Mouse (Mus musculus): ENCODE results near the gene Ksr2.

The Ksr2 gene

GRCm38 (mm10) chr5:117810930-117811329, 397.1 kb downstream of the Ksr2 start:
- no peak for DNase-seq

DNA sequence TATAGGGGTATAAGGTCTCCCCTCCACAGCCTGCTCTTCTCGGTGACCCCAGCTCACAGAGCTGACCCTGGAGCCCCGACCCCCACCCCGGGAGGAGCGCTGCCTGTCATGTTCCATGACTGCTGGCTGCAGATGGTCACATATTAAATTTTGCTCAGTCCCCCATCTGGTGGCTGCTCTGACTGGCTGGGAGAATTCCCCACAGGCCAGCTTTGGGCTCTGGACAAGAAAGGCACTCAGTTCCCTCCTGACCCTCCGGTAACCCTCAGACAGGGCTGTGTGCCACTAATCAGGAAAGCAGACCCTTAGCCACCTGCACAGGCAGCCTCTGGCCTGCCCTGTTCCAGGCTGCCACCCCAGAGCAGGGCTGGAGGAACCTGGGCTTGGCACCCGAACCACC, 405.0 kb downstream of the Ksr2 start:
- no peak for DNase-seq

DNA sequence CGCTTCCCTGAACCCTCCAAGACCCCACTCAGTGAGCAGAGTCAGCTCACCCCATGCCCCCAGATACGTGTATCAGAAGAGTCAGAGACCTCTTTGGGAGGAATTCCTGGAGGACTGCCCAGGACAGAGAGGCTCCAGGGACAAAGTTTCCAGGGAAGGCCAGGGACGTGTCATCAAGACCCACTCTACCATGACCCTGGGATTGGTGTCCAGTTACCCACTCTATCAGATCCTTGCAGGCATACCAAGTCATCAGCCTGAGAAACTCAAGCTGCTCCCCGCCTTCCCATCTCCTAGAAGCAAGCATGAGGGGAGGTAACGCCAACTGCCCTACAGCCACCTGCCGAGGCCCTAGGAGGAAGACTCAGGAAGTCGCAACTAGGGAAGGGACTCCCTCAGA, 406.6 kb downstream of the Ksr2 start:
- no peak for DNase-seq

DNA sequence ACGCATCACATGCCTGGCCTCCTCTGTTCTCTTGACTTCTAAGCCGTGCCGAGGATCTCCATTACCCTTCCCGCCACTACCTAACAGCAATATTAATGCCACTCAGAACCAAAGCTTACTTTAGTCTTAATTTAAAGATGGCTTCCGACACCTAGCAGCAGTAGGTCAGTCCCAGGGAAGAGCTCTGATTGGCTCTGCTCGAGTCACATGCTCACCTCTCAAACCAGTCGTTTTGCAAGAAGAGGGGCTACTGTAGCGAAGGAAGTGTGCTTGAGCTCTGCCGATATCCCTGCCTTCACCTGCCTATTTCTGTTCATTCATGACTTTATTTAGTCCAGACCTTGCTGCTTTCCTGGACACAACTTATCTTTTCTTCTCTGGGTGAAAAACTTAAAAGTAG, 410.0 kb downstream of the Ksr2 start:
- DNase-seq, result no peak

DNA sequence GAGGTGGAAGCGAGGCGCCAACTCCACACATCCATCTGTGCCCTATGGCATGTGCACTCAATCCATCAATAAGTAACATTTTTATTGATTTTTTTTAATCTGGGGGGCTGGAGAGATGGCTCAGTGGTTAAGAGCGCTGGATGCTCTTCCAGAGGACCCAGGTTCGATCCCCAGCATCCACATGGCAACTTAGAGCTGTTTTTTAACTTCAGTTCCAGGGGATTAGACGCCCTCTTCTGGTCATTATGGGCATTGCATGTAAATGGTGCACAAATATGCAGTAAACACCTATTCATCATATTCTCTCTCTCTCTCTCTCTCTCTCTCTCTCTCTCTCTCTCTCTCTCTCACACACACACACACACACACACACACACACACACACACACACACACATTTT, 410.7 kb downstream of the Ksr2 start:
- no peak for DNase-seq

Data from thymus, postnatal 14 days (tissue).